Mouse (Mus musculus) limb, embryonic 12.5 days (tissue): ENCODE data around the gene Cyp4f16. TPM values are rescaled to one million over a fixed set of nuclear protein-coding genes. Genes with fewer than 3 reads are reported as not detected.
A peak's percentile ranks its signal among the peaks of the same experiment; 100 is the strongest.
"Not testable (repeated sequence)": the region's sequence is repeated elsewhere in the genome, so short reads cannot be mapped to it uniquely, and the experiment has no call there.

Experiments
- ATAC-seq: fragments of 200-750 bp; cut with Nextera tagmentation; 2 replicates; pipeline ENCODE4 v1.8.0; 2017; ENCODE audit warnings: low read depth, moderate TSS enrichment; ENCODE audit not compliant: insufficient number of reproducible peaks, insufficient read depth, low FRiP score, low TSS enrichment
- H3K27ac ChIP-seq: fragments of 300-500 bp; sonication (generic); 2 replicates; pipeline ENCODE4 v1.5.1; 2016; ENCODE audit warnings: mild to moderate bottlenecking, moderate library complexity
- H3K27me3 ChIP-seq: fragments of 300-500 bp; sonication (generic); 2 replicates; pipeline ENCODE4 v1.6.1; 2016; ENCODE audit warnings: mild to moderate bottlenecking, moderate library complexity
- H3K36me3 ChIP-seq: fragments of 300-500 bp; sonication (generic); 2 replicates; pipeline ENCODE4 v1.6.1; 2016; ENCODE audit warnings: mild to moderate bottlenecking, moderate library complexity
- H3K4me1 ChIP-seq: fragments of 300-500 bp; sonication (generic); replicated peaks from 2 replicates; pipeline ENCODE4 v1.6.1; 2016
- H3K4me2 ChIP-seq: fragments of 300-500 bp; sonication (generic); 2 replicates; pipeline ENCODE4 v1.6.1; 2016; ENCODE audit warnings: mild to moderate bottlenecking, moderate library complexity
- H3K4me3 ChIP-seq: fragments of 300-500 bp; sonication (generic); replicated peaks from 2 replicates; pipeline ENCODE4 v1.5.1; 2016; ENCODE audit warnings: mild to moderate bottlenecking
- H3K9ac ChIP-seq: fragments of 300-500 bp; sonication (generic); replicated peaks from 2 replicates; pipeline ENCODE4 v1.6.1; 2016; ENCODE audit warnings: mild to moderate bottlenecking, moderate library complexity
- H3K9me3 ChIP-seq: fragments of 300-500 bp; sonication (generic); 2 replicates; pipeline ENCODE4 v1.6.1; 2016; ENCODE audit warnings: mild to moderate bottlenecking, moderate library complexity
- WGBS: fragments of 180-500 bp; shearing (Covaris S2); methylation state at CpG from one replicate; pipeline ENCODE4 v1.1.7; 2016; 5-methylcytosine and 5-hydroxymethylcytosine counted together
- polyA plus RNA-seq: library from polyadenylated mRNA; unstranded; fragments of >200 nt; fragmentation: Nextera tagmentation; extraction: Ambion mirVana; gene quantifications from 2 replicates; pipeline ENCODE4 v1.2.1, GENCODE M21; 2016

Gene Cyp4f16
- polyA plus RNA-seq, 1 experiment from 2014 or later: 26.6 TPM

- ATAC-seq: peak; percentile 31; the same call in 1 of the 2 replicates
- peak overlapping the region; percentile 16; the same call in 1 of the 2 replicates for H3K4me3 ChIP-seq
- H3K4me2 ChIP-seq: peak overlapping the region; percentile 43
- WGBS: 16% methylated on average over 20 of the region's 20 CpGs
- H3K9me3 ChIP-seq: no peaks in the 10 kb centered on the region
- peak overlapping the region; percentile 44; the same call in 1 of the 2 replicates for H3K9ac ChIP-seq
- no peaks in the 10 kb centered on the region for H3K36me3 ChIP-seq
- no peaks in the 10 kb centered on the region for H3K27me3 ChIP-seq
- H3K27ac ChIP-seq: no peak overlapping the region
- H3K4me1 ChIP-seq: no peaks in the 10 kb centered on the region; the same call in 1 of the 2 replicates
Measured at GRCm38 (mm10) chr17:32550900-32551770, 14.8 kb downstream of the Cyp4f16 start.

- ATAC-seq, H3K27ac ChIP-seq, H3K9ac ChIP-seq, H3K27me3 ChIP-seq, H3K36me3 ChIP-seq, H3K4me2 ChIP-seq, H3K4me1 ChIP-seq, H3K4me3 ChIP-seq, H3K9me3 ChIP-seq: not testable (repeated sequence)
- 49% methylated on average over 1 of the region's 1 CpGs for WGBS
Measured at GRCm38 (mm10) chr17:32553016-32553415, 16.7 kb downstream of the Cyp4f16 start.

- H3K36me3 ChIP-seq, ATAC-seq: not testable (repeated sequence)
Measured at GRCm38 (mm10) chr17:32554368-32554767, 18.0 kb downstream of the Cyp4f16 start.

GRCm38 (mm10) chr17:32563301-32563700 is 26.9 kb downstream of the Cyp4f16 start:
- H3K27me3 ChIP-seq, H3K27ac ChIP-seq, H3K4me3 ChIP-seq, H3K36me3 ChIP-seq, ATAC-seq, H3K4me2 ChIP-seq, H3K9ac ChIP-seq, H3K4me1 ChIP-seq: not testable (repeated sequence)
- WGBS: 83% methylated on average over 2 of the region's 2 CpGs
- peaks cover 16% of the 10 kb centered on the region; the same call in 1 of the 2 replicates for H3K9me3 ChIP-seq

More at GRCm38 (mm10) chr17:32554368-32554767, 18.0 kb downstream of the Cyp4f16 start:
- H3K4me1 ChIP-seq, H3K4me3 ChIP-seq, H3K9ac ChIP-seq, H3K9me3 ChIP-seq, H3K27ac ChIP-seq, H3K27me3 ChIP-seq, H3K4me2 ChIP-seq: not testable (repeated sequence)
- 84% methylated on average over 9 of the region's 9 CpGs for WGBS

GRCm38 (mm10) chr17:32573286-32573685 is 36.9 kb downstream of the Cyp4f16 start:
- not testable (repeated sequence) for H3K27ac ChIP-seq, H3K36me3 ChIP-seq, H3K9me3 ChIP-seq, H3K4me1 ChIP-seq, H3K4me2 ChIP-seq, H3K9ac ChIP-seq, ATAC-seq, H3K27me3 ChIP-seq, H3K4me3 ChIP-seq
- WGBS: 82% methylated on average over 2 of the region's 2 CpGs

- H3K9me3 ChIP-seq: no peaks in the 10 kb centered on the region
- 40% methylated on average over 7 of the region's 7 CpGs for whole genome bisulfite sequencing
- H3K27me3 ChIP-seq: no peaks in the 10 kb centered on the region
- H3K4me3 ChIP-seq: no peak overlapping the region
- H3K36me3 ChIP-seq: no peaks in the 10 kb centered on the region
- H3K4me2 ChIP-seq: no peak overlapping the region
- no peak overlapping the region for H3K27ac ChIP-seq
- peaks cover 9% of the 10 kb centered on the region for H3K4me1 ChIP-seq
- H3K9ac ChIP-seq: no peak overlapping the region
- ATAC-seq: no peak
Measured at GRCm38 (mm10) chr17:32577496-32578186, 41.3 kb downstream of the Cyp4f16 start.

- H3K4me2 ChIP-seq: no peak overlapping the region
- ATAC-seq: no peak
- no peaks in the 10 kb centered on the region for H3K4me1 ChIP-seq
- no peak overlapping the region for H3K27ac ChIP-seq
- H3K9me3 ChIP-seq: peaks cover 17% of the 10 kb centered on the region; the same call in 1 of the 2 replicates
- WGBS: 88% methylated on average over 18 of the region's 18 CpGs
- no peaks in the 10 kb centered on the region for H3K36me3 ChIP-seq
- H3K4me3 ChIP-seq: no peak overlapping the region
- no peak overlapping the region for H3K9ac ChIP-seq
- no peaks in the 10 kb centered on the region for H3K27me3 ChIP-seq
Measured at GRCm38 (mm10) chr17:32596494-32596893, 60.1 kb downstream of the Cyp4f16 start.

Other genes with a start within 250 kb of the Cyp4f16 start
- 151 and 153 TPM in 2 replicates for gene Akap8, start 215.3 kb upstream of the Cyp4f16 start, polyA plus RNA-seq
- 112 and 120 TPM in 2 replicates for gene Akap8l, start 186.0 kb upstream of the Cyp4f16 start, polyA plus RNA-seq
- gene Wiz, start 147.1 kb upstream of the Cyp4f16 start, polyA plus RNA-seq: 30.0 and 37.3 TPM in 2 replicates
- 0.87 and 1.1 TPM in 2 replicates for gene Rasal3, start 133.0 kb upstream of the Cyp4f16 start, polyA plus RNA-seq
- gene Pglyrp2, start 112.4 kb upstream of the Cyp4f16 start, polyA plus RNA-seq: not detected in 2 replicates
- gene Cyp4f39, start 83.8 kb upstream of the Cyp4f16 start, polyA plus RNA-seq: not detected in 2 replicates
- 13.3 and 13.8 TPM in 2 replicates for gene Cyp4f17, start 30.5 kb upstream of the Cyp4f16 start, polyA plus RNA-seq
- gene Cyp4f37, start 84.8 kb downstream of the Cyp4f16 start, polyA plus RNA-seq: not detected in 2 replicates
- not detected in 2 replicates for gene Cyp4f40, start 122.3 kb downstream of the Cyp4f16 start, polyA plus RNA-seq
- gene Cyp4f15, start 149.1 kb downstream of the Cyp4f16 start, polyA plus RNA-seq: 0.23 and 0.70 TPM in 2 replicates